Mouse (Mus musculus) heart, embryonic 13.5 days (tissue): ENCODE results near the gene Iqgap2. TPM values are rescaled to one million over a fixed set of nuclear protein-coding genes. Genes with fewer than 3 reads are reported as not detected.
A peak's percentile ranks its signal among the peaks of the same experiment; 100 is the strongest.

Experiments
- ATAC-seq: fragments of 200-750 bp; cut with Nextera tagmentation; 2 replicates; pipeline ENCODE4 v1.8.0; 2017; ENCODE audit warnings: moderate TSS enrichment; ENCODE audit not compliant: insufficient number of reproducible peaks, low FRiP score, low TSS enrichment; ENCODE audit errors: extremely low read depth
- H3K27ac ChIP-seq: fragments of 300-500 bp; sonication (generic); replicated peaks from 2 replicates; pipeline ENCODE4 v1.5.1; 2015; ENCODE audit warnings: moderate library complexity, mild to moderate bottlenecking, inconsistent platforms
- H3K27me3 ChIP-seq: fragments of 300-500 bp; sonication (generic); replicated peaks from 2 replicates; pipeline ENCODE4 v1.6.1; 2015; ENCODE audit warnings: mild to moderate bottlenecking, inconsistent platforms
- H3K36me3 ChIP-seq: fragments of 300-500 bp; sonication (generic); 2 replicates; pipeline ENCODE4 v1.6.1; 2015; ENCODE audit warnings: mild to moderate bottlenecking, inconsistent platforms
- H3K4me1 ChIP-seq: fragments of 300-500 bp; sonication (generic); 2 replicates; pipeline ENCODE4 v1.6.1; 2015; ENCODE audit warnings: inconsistent platforms
- H3K4me2 ChIP-seq: fragments of 300-500 bp; sonication (generic); 2 replicates; pipeline ENCODE4 v1.6.1; 2015; ENCODE audit warnings: inconsistent platforms, mild to moderate bottlenecking, moderate library complexity
- H3K4me3 ChIP-seq: fragments of 300-500 bp; sonication (generic); 2 replicates; pipeline ENCODE4 v1.5.1; 2015; ENCODE audit warnings: moderate library complexity, mild to moderate bottlenecking, inconsistent platforms
- H3K9ac ChIP-seq: fragments of 300-500 bp; sonication (generic); 2 replicates; pipeline ENCODE4 v1.6.1; 2015; ENCODE audit warnings: inconsistent platforms, mild to moderate bottlenecking, moderate library complexity
- H3K9me3 ChIP-seq: fragments of 300-500 bp; sonication (generic); 2 replicates; pipeline ENCODE4 v1.6.1; 2016; ENCODE audit warnings: inconsistent platforms
- WGBS: fragments of 180-500 bp; shearing (Covaris S2); methylation state at CpG from one replicate; pipeline ENCODE4 v1.1.7; 2015; ENCODE audit warnings: mixed read lengths; 5-methylcytosine and 5-hydroxymethylcytosine counted together
- polyA plus RNA-seq: library from polyadenylated mRNA; unstranded; fragments of >200 nt; fragmentation: Nextera tagmentation; extraction: Ambion mirVana; gene quantifications from 2 replicates; pipeline ENCODE4 v1.2.1, GENCODE M21; 2015

Iqgap2 gene
- polyA plus RNA-seq, 1 experiment from 2014 or later = 3.6 TPM

DNA sequence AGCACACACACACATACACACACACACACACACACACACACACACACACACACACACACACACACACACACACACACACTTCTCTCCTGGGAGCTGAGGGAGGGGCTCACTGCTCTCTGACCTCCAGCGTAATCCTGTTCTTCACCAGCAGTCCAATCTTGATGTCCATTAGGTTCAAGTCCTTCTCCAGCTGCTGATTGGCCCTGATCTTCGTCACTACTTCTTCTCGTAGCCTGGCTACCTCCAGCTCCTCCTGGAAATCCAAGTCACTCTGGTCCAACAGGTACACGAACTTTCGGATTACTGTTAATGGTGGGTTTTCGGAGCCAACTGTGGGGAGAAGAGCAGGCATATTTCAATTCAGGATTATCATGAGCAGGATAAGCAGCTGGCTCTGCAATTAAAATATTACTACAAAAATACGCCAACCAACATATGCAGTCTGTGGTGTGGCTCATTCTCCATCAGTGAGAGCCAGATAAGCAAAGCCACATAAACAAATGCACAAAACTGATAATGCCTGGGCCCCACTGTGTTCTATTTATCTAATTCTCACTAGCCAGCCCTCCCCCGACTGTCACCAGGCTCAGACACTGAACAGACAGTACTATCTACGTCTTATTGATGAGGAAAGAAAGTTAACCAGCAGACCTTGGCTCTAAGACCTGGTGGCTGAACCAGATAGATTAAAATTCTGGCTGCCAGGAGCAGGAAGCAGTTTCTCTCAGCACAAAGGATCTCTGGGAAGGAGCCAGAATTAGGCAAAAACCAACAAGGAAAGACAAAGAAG is 220.4 kb downstream of the Iqgap2 start:
- WGBS = 28% methylated on average over 9 of the region's 9 CpGs
- Histone ChIP-seq H3K9ac (no peak overlapping the region), H3K36me3 (peaks cover 8% of the 10 kb centered on the region; the same call in 1 of the 2 replicates), H3K27ac (peak overlapping the region; percentile 73), H3K4me2 (peak overlapping the region; percentile 48), H3K4me1 (peaks cover 13% of the 10 kb centered on the region), H3K9me3 (no peaks in the 10 kb centered on the region), H3K27me3 (no peaks in the 10 kb centered on the region), H3K4me3 (peak overlapping the region; percentile 18)
- ATAC-seq = peak; percentile 59

DNA sequence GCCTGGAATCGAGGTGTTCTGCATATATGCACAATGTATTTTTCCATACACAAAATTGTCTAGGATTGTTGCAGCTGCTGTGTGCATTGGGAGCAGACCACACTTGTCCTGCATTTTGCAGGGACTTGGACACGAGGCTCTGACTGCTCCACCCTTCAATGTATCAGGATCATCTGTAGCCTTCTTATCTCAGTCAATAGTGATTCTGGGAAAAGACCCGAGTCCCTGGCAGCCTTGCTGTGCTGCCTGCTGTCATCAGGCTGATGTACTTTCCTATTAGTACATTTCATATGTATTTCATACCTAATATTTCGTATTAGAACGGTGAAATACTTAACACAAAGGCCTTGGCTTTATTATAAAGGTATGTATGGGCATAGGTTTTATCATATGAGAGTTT is 221.2 kb downstream of the Iqgap2 start:
- Histone ChIP-seq H3K4me3 (no peak overlapping the region), H3K9ac (no peak overlapping the region), H3K27me3 (no peaks in the 10 kb centered on the region), H3K4me1 (peaks cover 13% of the 10 kb centered on the region), H3K36me3 (peaks cover 8% of the 10 kb centered on the region; the same call in 1 of the 2 replicates), H3K9me3 (no peaks in the 10 kb centered on the region), H3K27ac (peak overlapping the region; percentile 73), H3K4me2 (peak overlapping the region; percentile 48)
- WGBS = 64% methylated on average over 5 of the region's 5 CpGs
- ATAC-seq = no peak

GRCm38 (mm10) chr13:95667260-95667659 is 224.5 kb downstream of the Iqgap2 start:
- Histone ChIP-seq H3K9ac (no peak overlapping the region), H3K27ac (no peak overlapping the region), H3K9me3 (no peaks in the 10 kb centered on the region), H3K4me1 (peaks cover 11% of the 10 kb centered on the region), H3K4me3 (no peak overlapping the region), H3K36me3 (peaks cover 27% of the 10 kb centered on the region), H3K4me2 (peak overlapping the region; percentile 39; the same call in 1 of the 2 replicates), H3K27me3 (no peaks in the 10 kb centered on the region)
- 12% methylated on average over 7 of the region's 7 CpGs for WGBS
- ATAC-seq = no peak

DNA sequence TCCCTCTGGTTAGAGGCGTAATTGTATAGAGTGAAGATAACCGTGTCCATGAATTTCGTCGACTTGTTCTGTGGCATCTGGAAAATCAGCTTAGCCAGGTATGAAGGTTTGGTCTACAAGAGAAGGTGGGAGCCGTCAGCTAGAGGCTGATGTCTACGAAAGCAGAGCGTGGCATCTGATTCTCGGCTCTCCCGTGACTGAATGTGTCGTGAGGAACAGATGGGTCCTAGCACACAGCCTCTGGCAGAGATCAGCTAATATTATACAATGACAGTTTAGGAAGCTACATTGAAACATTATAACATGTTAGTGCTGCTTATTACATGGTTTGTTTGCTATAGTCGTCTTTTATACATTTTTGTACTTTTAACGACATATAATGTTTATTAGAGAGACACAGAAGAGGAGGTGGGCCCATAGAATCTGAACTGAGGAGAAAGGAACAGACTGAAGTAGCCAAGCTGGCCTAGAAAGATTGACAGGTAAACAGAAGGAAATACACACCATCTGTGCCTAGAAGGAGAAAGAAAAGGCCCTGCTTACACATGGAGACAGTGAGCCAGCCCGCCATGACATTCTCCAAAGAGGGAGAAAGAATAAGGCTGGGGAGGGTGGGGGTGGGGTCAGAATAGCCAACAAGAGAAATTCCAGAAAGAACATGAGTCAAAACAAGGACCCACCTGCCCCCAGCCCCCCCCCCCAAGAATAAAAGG is 225.9 kb downstream of the Iqgap2 start:
- Histone ChIP-seq H3K9ac (no peak overlapping the region), H3K4me1 (no peaks in the 10 kb centered on the region), H3K9me3 (no peaks in the 10 kb centered on the region), H3K36me3 (peaks cover 29% of the 10 kb centered on the region), H3K27me3 (no peaks in the 10 kb centered on the region), H3K27ac (no peak overlapping the region), H3K4me2 (no peak overlapping the region), H3K4me3 (no peak overlapping the region)
- 83% methylated on average over 13 of the region's 13 CpGs for WGBS
- no peak for ATAC-seq

- ATAC-seq = no peak
- no peak overlapping the region for H3K9ac ChIP-seq
- H3K9me3 ChIP-seq = no peaks in the 10 kb centered on the region
- 94% methylated on average over 4 of the region's 4 CpGs for WGBS
- H3K36me3 ChIP-seq = peaks cover 23% of the 10 kb centered on the region; the same call in 1 of the 2 replicates
- H3K4me3 ChIP-seq = no peak overlapping the region
- peaks cover 11% of the 10 kb centered on the region for H3K4me1 ChIP-seq
- no peak overlapping the region for H3K4me2 ChIP-seq
- H3K27me3 ChIP-seq = no peaks in the 10 kb centered on the region
- no peak overlapping the region for H3K27ac ChIP-seq
Measured at GRCm38 (mm10) chr13:95663834-95664233, 227.9 kb downstream of the Iqgap2 start.

DNA sequence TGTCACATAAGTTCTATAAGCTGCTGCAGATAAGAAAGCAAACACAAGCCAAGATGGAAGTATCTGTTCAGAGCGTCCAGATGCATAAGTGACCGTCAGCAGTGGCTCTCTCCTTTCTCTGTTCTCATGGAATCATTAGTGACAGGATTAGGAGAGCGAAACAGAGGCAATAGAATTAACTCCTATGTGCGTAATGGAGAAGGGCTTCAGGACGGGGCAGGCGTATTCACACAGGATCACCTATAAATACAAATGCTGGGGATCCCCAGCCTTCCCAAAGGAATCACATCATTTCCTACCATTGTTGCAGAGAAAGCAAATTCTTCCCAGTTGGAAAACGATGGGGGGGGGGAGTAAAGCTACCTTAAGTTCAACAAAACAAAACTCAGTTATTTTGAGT is 232.3 kb downstream of the Iqgap2 start:
- Histone ChIP-seq H3K27me3 (no peaks in the 10 kb centered on the region), H3K4me2 (no peak overlapping the region), H3K27ac (peak overlapping the region; percentile 65), H3K4me3 (no peak overlapping the region), H3K4me1 (peaks cover 38% of the 10 kb centered on the region), H3K9ac (no peak overlapping the region), H3K9me3 (no peaks in the 10 kb centered on the region), H3K36me3 (peaks cover 14% of the 10 kb centered on the region; the same call in 1 of the 2 replicates)
- WGBS = 55% methylated on average over 7 of the region's 7 CpGs
- no peak for ATAC-seq

- no peak overlapping the region for H3K4me3 ChIP-seq
- H3K4me2 ChIP-seq = peak overlapping the region; percentile 16; the same call in 1 of the 2 replicates
- 0 out of 2 replicates have a peak overlapping the region, but pooled peaks have one; percentile 7 for H3K9ac ChIP-seq
- H3K4me1 ChIP-seq = peaks cover 42% of the 10 kb centered on the region
- no peaks in the 10 kb centered on the region for H3K27me3 ChIP-seq
- 25% methylated on average over 9 of the region's 9 CpGs for WGBS
- 0 out of 2 replicates have a peak, but pooled peaks have one; percentile 14 for ATAC-seq
- H3K9me3 ChIP-seq = no peaks in the 10 kb centered on the region
- H3K36me3 ChIP-seq = peaks cover 1% of the 10 kb centered on the region; the same call in 1 of the 2 replicates
- H3K27ac ChIP-seq = peak overlapping the region; percentile 74
Measured at GRCm38 (mm10) chr13:95657171-95657570, 234.6 kb downstream of the Iqgap2 start.

- Histone ChIP-seq H3K36me3 (no peaks in the 10 kb centered on the region), H3K27ac (peak overlapping the region; percentile 71), H3K27me3 (no peaks in the 10 kb centered on the region), H3K9me3 (no peaks in the 10 kb centered on the region), H3K9ac (peak overlapping the region; percentile 12), H3K4me3 (no peak overlapping the region), H3K4me1 (peaks cover 42% of the 10 kb centered on the region), H3K4me2 (peak overlapping the region; percentile 39)
- no peak for ATAC-seq
- WGBS = 20% methylated on average over 9 of the region's 9 CpGs
Measured at GRCm38 (mm10) chr13:95655284-95655683, 236.4 kb downstream of the Iqgap2 start.

DNA sequence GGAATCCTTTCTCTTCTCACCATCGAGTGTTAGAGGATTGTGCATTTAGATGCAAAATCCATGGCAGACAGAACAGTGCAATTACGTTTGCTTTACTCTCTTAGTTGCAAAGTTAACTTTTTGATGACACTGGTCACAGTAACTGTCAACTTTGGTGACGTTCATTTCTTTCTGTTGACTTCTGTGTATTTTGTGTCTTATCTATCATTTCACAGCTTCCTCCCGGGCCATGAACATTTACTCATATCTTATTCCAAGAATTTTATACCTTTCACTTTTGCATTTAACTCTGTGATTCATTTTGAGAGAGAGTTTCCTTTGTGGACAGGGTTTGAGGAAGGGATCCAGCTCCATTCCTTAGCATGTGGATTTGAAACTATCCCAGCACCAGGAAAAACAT is 238.0 kb downstream of the Iqgap2 start:
- no peak for ATAC-seq
- Histone ChIP-seq H3K4me2 (no peak overlapping the region), H3K27me3 (no peaks in the 10 kb centered on the region), H3K9me3 (no peaks in the 10 kb centered on the region), H3K4me3 (no peak overlapping the region), H3K27ac (no peak overlapping the region), H3K4me1 (peaks cover 30% of the 10 kb centered on the region), H3K36me3 (no peaks in the 10 kb centered on the region), H3K9ac (no peak overlapping the region)
- WGBS = 68% methylated on average over 4 of the region's 4 CpGs

- H3K9ac ChIP-seq = no peak overlapping the region
- no peak overlapping the region for H3K4me3 ChIP-seq
- ATAC-seq = no peak
- no peak overlapping the region for H3K4me2 ChIP-seq
- no peaks in the 10 kb centered on the region for H3K27me3 ChIP-seq
- WGBS = 65% methylated on average over 7 of the region's 7 CpGs
- no peak overlapping the region for H3K27ac ChIP-seq
- H3K4me1 ChIP-seq = peaks cover 30% of the 10 kb centered on the region
- H3K36me3 ChIP-seq = no peaks in the 10 kb centered on the region
- no peaks in the 10 kb centered on the region for H3K9me3 ChIP-seq
Measured at GRCm38 (mm10) chr13:95651870-95652668, 239.7 kb downstream of the Iqgap2 start.

DNA sequence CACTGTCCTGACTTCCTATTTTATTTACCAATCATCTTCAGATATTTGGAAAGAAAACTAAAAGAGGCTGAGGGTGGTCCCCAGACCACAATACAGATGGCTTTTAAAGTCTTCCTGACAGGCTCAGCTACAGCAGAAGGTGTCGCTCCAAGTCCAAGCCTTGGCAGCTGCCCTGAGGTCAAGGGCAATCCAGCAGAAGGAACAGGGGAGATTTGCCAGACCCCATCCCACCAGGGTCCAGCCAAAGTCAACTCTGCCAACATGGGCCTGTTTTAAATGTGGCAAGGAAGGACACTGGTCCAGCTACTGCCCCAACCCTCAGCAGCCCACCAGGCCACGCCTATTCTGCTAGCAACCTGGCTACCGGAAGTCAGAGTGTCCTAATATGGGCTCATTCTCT is 241.8 kb downstream of the Iqgap2 start:
- Histone ChIP-seq H3K4me1 (peaks cover 14% of the 10 kb centered on the region), H3K4me2 (no peak overlapping the region), H3K27ac (no peak overlapping the region), H3K4me3 (no peak overlapping the region), H3K27me3 (no peaks in the 10 kb centered on the region), H3K9ac (no peak overlapping the region), H3K36me3 (no peaks in the 10 kb centered on the region), H3K9me3 (no peaks in the 10 kb centered on the region)
- no peak for ATAC-seq
- 79% methylated on average over 3 of the region's 3 CpGs for WGBS
